Mouse (Mus musculus): ENCODE results near the gene Chst11.

Gene Chst11

GRCm38 (mm10) chr10:83184480-83185069 lies 199.3 kb downstream of the Chst11 start:
- DNase-seq = peak; percentile 61 to 73

GRCm38 (mm10) chr10:83185121-83185520 lies 199.8 kb downstream of the Chst11 start:
- no peak for DNase-seq

GRCm38 (mm10) chr10:83186167-83186566 lies 200.9 kb downstream of the Chst11 start:
- no peak for DNase-seq

- no peak for DNase-seq
Measured at GRCm38 (mm10) chr10:83186984-83187383, 201.7 kb downstream of the Chst11 start.

- no peak for DNase-seq
Measured at GRCm38 (mm10) chr10:83189071-83189470, 203.8 kb downstream of the Chst11 start.

- DNase-seq = no peak
Measured at GRCm38 (mm10) chr10:83191476-83191875, 206.2 kb downstream of the Chst11 start.

- no peak for DNase-seq
Measured at GRCm38 (mm10) chr10:83191982-83192381, 206.7 kb downstream of the Chst11 start.

GRCm38 (mm10) chr10:83197690-83198336 lies 212.5 kb downstream of the Chst11 start:
- DNase-seq = peak; percentile 89 to 90

GRCm38 (mm10) chr10:83198692-83199091 lies 213.4 kb downstream of the Chst11 start:
- peak; percentile 46 for DNase-seq

- peak in 1 of 2 experiments; percentile 19 for DNase-seq
Measured at GRCm38 (mm10) chr10:83199290-83199689, 214.0 kb downstream of the Chst11 start.

- no peak for DNase-seq
Measured at GRCm38 (mm10) chr10:83201525-83201924, 216.2 kb downstream of the Chst11 start.

GRCm38 (mm10) chr10:83202906-83203702 lies 217.8 kb downstream of the Chst11 start:
- DNase-seq = peak; percentile 48 to 61

- no peak for DNase-seq
Measured at GRCm38 (mm10) chr10:83208436-83208835, 223.1 kb downstream of the Chst11 start.

- no peak for DNase-seq
Measured at GRCm38 (mm10) chr10:83209388-83209787, 224.1 kb downstream of the Chst11 start.

- no peak for DNase-seq
Measured at GRCm38 (mm10) chr10:83210122-83210521, 224.8 kb downstream of the Chst11 start.

GRCm38 (mm10) chr10:83210968-83211583 lies 225.8 kb downstream of the Chst11 start:
- no peak for DNase-seq

GRCm38 (mm10) chr10:83212618-83213017 lies 227.3 kb downstream of the Chst11 start:
- DNase-seq = no peak

- DNase-seq = no peak
Measured at GRCm38 (mm10) chr10:83215559-83215958, 230.3 kb downstream of the Chst11 start.

GRCm38 (mm10) chr10:83217256-83217655 lies 232.0 kb downstream of the Chst11 start:
- no peak for DNase-seq

GRCm38 (mm10) chr10:83218778-83219177 lies 233.5 kb downstream of the Chst11 start:
- DNase-seq = no peak

GRCm38 (mm10) chr10:83219729-83220128 lies 234.4 kb downstream of the Chst11 start:
- DNase-seq = peak; percentile 74 to 84

- DNase-seq = no peak
Measured at GRCm38 (mm10) chr10:83220217-83220616, 234.9 kb downstream of the Chst11 start.

GRCm38 (mm10) chr10:83220847-83221246 lies 235.5 kb downstream of the Chst11 start:
- no peak for DNase-seq
